Comparison of ENCODE assay signal across 17 mouse cellular contexts in genomic region chr13:54701243-54701642, GRCm38 (mm10). TPM values are rescaled to one million over a fixed set of nuclear protein-coding genes. Genes with fewer than 3 reads are reported as not detected.
A peak's percentile ranks its signal among the peaks of the same experiment; 100 is the strongest.
DNase-seq lines count a peak whose midpoint lies in the region; ATAC-seq and TF ChIP-seq lines count a peak whose summit lies in the region.
"Had no signal": no experiment of that assay in that cellular context is flagged by ENCODE, and none has a peak within 500 bp of the region (broad histone marks: within the 10 kb centered on the region; RNA-seq: fewer than 3 reads in every experiment).

Cdhr2 (plus strand) TSS chr13:54701461.

- H3K9ac ChIP-seq in intestine, postnatal 0 days (ENCODE audit: low read depth, low read length): peak within 1 kb of the TSS; percentile 62
- H3K9ac ChIP-seq in stomach, embryonic 15.5 days: no peak within 1 kb of the TSS
- H3K9ac ChIP-seq: forebrain, embryonic 13.5 days; heart, embryonic 12.5 days; hindbrain, embryonic 12.5 days; neural tube, embryonic 12.5 days had no signal

- H3K27me3 ChIP-seq in intestine, postnatal 0 days (replicated peaks; ENCODE audit: control insufficient read depth, insufficient read depth, low read length): no peaks in the 10 kb centered on the region
- no peaks in the 10 kb centered on the region for H3K27me3 ChIP-seq in stomach, embryonic 15.5 days (replicated peaks)
- H3K27me3 ChIP-seq: neural tube, embryonic 12.5 days had no signal

- H3K4me1 ChIP-seq in intestine, postnatal 0 days (replicated peaks; ENCODE audit: control insufficient read depth, insufficient read depth, low read length): peaks cover 9% of the 10 kb centered on the region
- 0 out of 2 replicates have a peak, but pooled peaks cover 5% of the 10 kb centered on the region for H3K4me1 ChIP-seq in stomach, embryonic 15.5 days
- H3K4me1 ChIP-seq: forebrain, embryonic 13.5 days; heart, embryonic 12.5 days; hindbrain, embryonic 12.5 days; neural tube, embryonic 12.5 days had no signal

- TF ChIP-seq CTCF in intestine, postnatal 0 days (IDR thresholded peaks at IDR 0.05; ENCODE audit: low read depth): no peak

- no peaks in the 10 kb centered on the region for H3K36me3 ChIP-seq in intestine, postnatal 0 days (ENCODE audit: control insufficient read depth, insufficient read depth)
- H3K36me3 ChIP-seq in stomach, embryonic 15.5 days: no peaks in the 10 kb centered on the region
- H3K36me3 ChIP-seq: heart, embryonic 12.5 days; hindbrain, embryonic 12.5 days; neural tube, embryonic 12.5 days had no signal

- ATAC-seq in intestine, postnatal 0 days: peak; percentile 82
- ATAC-seq in stomach, embryonic 15.5 days (ENCODE audit: insufficient read depth, low FRiP score, low read depth): peak; percentile 61
- no peak for ATAC-seq in erythroid progenitor cell, adult 5-6 weeks (replicated peaks; ENCODE audit: low FRiP score, poor library complexity, severe bottlenecking)
- ATAC-seq: forebrain, embryonic 13.5 days; midbrain, embryonic 16.5 days had no signal

- H3K9me3 ChIP-seq in intestine, postnatal 0 days (ENCODE audit: control insufficient read depth): no peaks in the 10 kb centered on the region
- no peaks in the 10 kb centered on the region for H3K9me3 ChIP-seq in stomach, embryonic 15.5 days
- H3K9me3 ChIP-seq: forebrain, embryonic 13.5 days; heart, embryonic 12.5 days; hindbrain, embryonic 12.5 days; neural tube, embryonic 12.5 days had no signal

- 23% methylated on average over 5 of the region's 5 CpGs for WGBS in intestine, postnatal 0 days
- WGBS in stomach, embryonic 15.5 days: 48% methylated on average over 5 of the region's 5 CpGs

- peak within 1 kb of the TSS; percentile 65 for H3K4me2 ChIP-seq in intestine, postnatal 0 days (replicated peaks; ENCODE audit: low read depth)
- H3K4me2 ChIP-seq in stomach, embryonic 15.5 days: peak within 1 kb of the TSS; percentile 31
- H3K4me2 ChIP-seq: forebrain, embryonic 13.5 days; heart, embryonic 12.5 days; hindbrain, embryonic 12.5 days; neural tube, embryonic 12.5 days had no signal

- peak within 1 kb of the TSS; percentile 92 for H3K27ac ChIP-seq in intestine, postnatal 0 days (ENCODE audit: low read depth, low read length)
- H3K27ac ChIP-seq in stomach, embryonic 15.5 days: no peak within 1 kb of the TSS
- H3K27ac ChIP-seq: forebrain, embryonic 13.5 days; hindbrain, embryonic 12.5 days; neural tube, embryonic 12.5 days had no signal

- peak within 1 kb of the TSS; percentile 49 for H3K4me3 ChIP-seq in intestine, postnatal 0 days (ENCODE audit: low read depth, low read length)
- H3K4me3 ChIP-seq in stomach, embryonic 15.5 days (replicated peaks): 0 out of 2 replicates have a peak within 1 kb of the TSS, but pooled peaks have one; percentile 13
- H3K4me3 ChIP-seq: forebrain, embryonic 13.5 days; heart, embryonic 12.5 days; hindbrain, embryonic 12.5 days; neural tube, embryonic 12.5 days had no signal

- peak; percentile 90 for DNase-seq in kidney, adult 9 months
- DNase-seq in liver: peak; percentile 29
- DNase-seq in gastrocnemius, adult 18-20 months (ENCODE audit: low spot score): no peak
- DNase-seq in frontal cortex, postnatal 14 days (ENCODE audit: low spot score in 2 of 2): no peak
- DNase-seq: cerebellum, postnatal 10 days; gastrocnemius, postnatal 10 days; lung, postnatal 4 days; thymus, postnatal 14 days had no signal

RNA-seq across cellular contexts. Expression of gene Cdhr2, which starts in this region (rescaled TPM):
- 267 and 292 TPM in 2 replicates for polyA plus RNA-seq in intestine, postnatal 0 days (2015; fragmentation: Nextera tagmentation; extraction: Ambion mirVana)
- polyA plus RNA-seq in stomach, embryonic 15.5 days (2015; fragmentation: Nextera tagmentation; extraction: Ambion mirVana): 7.9 and 8.7 TPM in 2 replicates
- not detected for total RNA-seq in gastrocnemius, adult 18-20 months (2021)
- total RNA-seq in erythroid progenitor cell, adult 5-6 weeks (2015; ENCODE audit: low replicate concordance): not detected in 2 replicates
- total RNA-seq in erythroid progenitor cell, adult 5-6 weeks (2017; ENCODE audit: low replicate concordance): not detected in 2 replicates
- polyA plus RNA-seq: embryonic facial prominence, embryonic 11.5 days; hindbrain, embryonic 12.5 days had no signal

Comparison
In these comparisons a context has a peak if more than half of its experiments do, and no peak if none do; other contexts are left out.
1. RNA of gene Cdhr2 (polyA plus RNA-seq): 267 to 292 TPM in intestine, postnatal 0 days; 7.9 to 8.7 TPM in stomach, embryonic 15.5 days; every median in the first group is over 10 times any median in the second.
2. DNase-seq: peak in kidney, adult 9 months (single experiment) and liver (single experiment); none in gastrocnemius, adult 18-20 months (single experiment) and frontal cortex, postnatal 14 days (0 of 2).